Mouse (Mus musculus) MEL (cell line): Measurements from ENCODE around the gene Gm49601. TPM values are rescaled to one million over a fixed set of nuclear protein-coding genes. Genes with fewer than 3 reads are reported as not detected.

Experiments used
- DNase-seq: peaks from one replicate; pipeline ENCODE4 v3.0.0; 2011; ENCODE audit warnings: low read depth, low spot score
- H3K27ac ChIP-seq: 2 replicates; pipeline ENCODE4 v1.5.1; 2012; ENCODE audit warnings: low read depth, mild to moderate bottlenecking, control low read depth, low read length, moderate library complexity; ENCODE audit not compliant: control insufficient read depth
- H3K27me3 ChIP-seq, 2 experiments: fragments of 150-350 bp in 1 of 2; sonication (generic) in 1 of 2; 2 replicates each; pipeline ENCODE4 v1.6.1; 2012; ENCODE audit warnings: low read length in 2 of 2, mild to moderate bottlenecking in 2 of 2, improper control_type of control experiment in 1 of 2, moderate library complexity in 1 of 2; ENCODE audit not compliant: insufficient read depth in 2 of 2, control insufficient read depth in 1 of 2
- H3K36me3 ChIP-seq, 2 experiments: 2 replicates each; pipeline ENCODE4 v1.6.1; 2012 to 2014; ENCODE audit warnings: low read length in 2 of 2, improper control_type of control experiment in 1 of 2, inconsistent platforms in 1 of 2, mild to moderate bottlenecking in 1 of 2; ENCODE audit not compliant: insufficient read depth in 2 of 2, control insufficient read depth in 1 of 2
- H3K4me1 ChIP-seq, 2 experiments: fragments of 150-350 bp in 1 of 2; sonication (generic) in 1 of 2; 2 replicates each; pipeline ENCODE4 v1.6.1; 2012; ENCODE audit warnings: low read length in 2 of 2, improper control_type of control experiment in 1 of 2, mild to moderate bottlenecking in 1 of 2; ENCODE audit not compliant: insufficient read depth in 2 of 2, control insufficient read depth in 1 of 2
- H3K4me3 ChIP-seq, 2 experiments: fragments of 150-350 bp in 1 of 2; sonication (generic) in 1 of 2; 2 replicates each; pipeline ENCODE4 v1.5.1; 2012; ENCODE audit warnings: low read depth in 2 of 2, low read length in 2 of 2, mild to moderate bottlenecking in 2 of 2, moderate library complexity in 2 of 2, control low read depth in 1 of 2, improper control_type of control experiment in 1 of 2; ENCODE audit not compliant: control insufficient read depth in 1 of 2, insufficient read depth in 1 of 2
- H3K79me2 ChIP-seq: 2 replicates; pipeline ENCODE4 v1.6.1; 2012; ENCODE audit warnings: mild to moderate bottlenecking, low read length, moderate library complexity; ENCODE audit not compliant: control insufficient read depth, poor library complexity, insufficient read depth
- H3K9ac ChIP-seq: 2 replicates; pipeline ENCODE4 v1.6.1; 2012; ENCODE audit warnings: low read depth, mild to moderate bottlenecking, control low read depth, low read length, moderate library complexity; ENCODE audit not compliant: control insufficient read depth, poor library complexity, severe bottlenecking
- H3K9me3 ChIP-seq: fragments of 150-350 bp; sonication (generic); replicated peaks from 2 replicates; pipeline ENCODE4 v1.6.1; 2012; ENCODE audit warnings: mild to moderate bottlenecking, low read length, improper control_type of control experiment, moderate library complexity; ENCODE audit not compliant: insufficient read depth
- CHD1 ChIP-seq: IDR thresholded peaks from 2 replicates; pipeline ENCODE4 v1.6.1; 2012; ENCODE audit warnings: low read depth, mild to moderate bottlenecking, inconsistent platforms, low read length, improper control_type of control experiment
- CTCF ChIP-seq, 3 experiments: IDR thresholded peaks in 2 of 3; conservative IDR thresholded peaks in 1 of 3; 2 replicates each; pipeline ENCODE4 v1.5.1; 2011 to 2012; ENCODE audit warnings: low read length in 3 of 3, low read depth in 2 of 3, mild to moderate bottlenecking in 2 of 3, improper control_type of control experiment in 1 of 3, inconsistent platforms in 1 of 3, mixed read lengths in 1 of 3, moderate library complexity in 1 of 3; ENCODE audit not compliant: control insufficient read depth in 1 of 3, insufficient read depth in 1 of 3, poor library complexity in 1 of 3, severe bottlenecking in 1 of 3
- E2F4 ChIP-seq: IDR thresholded peaks from 2 replicates; pipeline ENCODE4 v1.6.1; 2011; ENCODE audit warnings: low read depth, low read length, improper control_type of control experiment, borderline replicate concordance
- ETS1 ChIP-seq: IDR thresholded peaks from 2 replicates; pipeline ENCODE4 v1.6.1; 2012; ENCODE audit warnings: low read depth, mild to moderate bottlenecking, inconsistent platforms, low read length, improper control_type of control experiment, moderate library complexity
- GATA1 ChIP-seq: IDR thresholded peaks from 2 replicates; pipeline ENCODE4 v1.6.1; 2011; ENCODE audit warnings: low read depth, low read length, improper control_type of control experiment
- JUND ChIP-seq: IDR thresholded peaks from 2 replicates; pipeline ENCODE4 v1.6.1; 2011; ENCODE audit warnings: low read depth, mild to moderate bottlenecking, improper control_type of control experiment, low read length
- MEF2A ChIP-seq: IDR thresholded peaks from 2 replicates; pipeline ENCODE4 v1.6.1; 2014; ENCODE audit warnings: low read depth, mild to moderate bottlenecking, inconsistent platforms, low read length, improper control_type of control experiment; ENCODE audit not compliant: poor library complexity, insufficient replicate concordance, severe bottlenecking; ENCODE audit errors: extremely low read depth
- MXI1 ChIP-seq: IDR thresholded peaks from 2 replicates; pipeline ENCODE4 v1.6.1; 2011; ENCODE audit warnings: mild to moderate bottlenecking, low read depth, low read length, improper control_type of control experiment
- MYB ChIP-seq: IDR thresholded peaks from 2 replicates; pipeline ENCODE4 v1.6.1; 2011; ENCODE audit warnings: mild to moderate bottlenecking, low read depth, low read length, improper control_type of control experiment
- MYC ChIP-seq: IDR thresholded peaks from 2 replicates; pipeline ENCODE4 v1.6.1; 2011; ENCODE audit warnings: low read depth, mild to moderate bottlenecking, low read length, improper control_type of control experiment, moderate library complexity
- POLR2A ChIP-seq, 2 experiments: IDR thresholded peaks; 2 replicates each; pipeline ENCODE4 v1.6.1; 2011 to 2012; ENCODE audit warnings: low read length in 2 of 2, mild to moderate bottlenecking in 2 of 2, control low read depth in 1 of 2, improper control_type of control experiment in 1 of 2, low read depth in 1 of 2, moderate library complexity in 1 of 2; ENCODE audit not compliant: control insufficient read depth in 1 of 2, insufficient read depth in 1 of 2, poor library complexity in 1 of 2
- POLR2AphosphoS2 ChIP-seq: IDR thresholded peaks from 2 replicates; pipeline ENCODE4 v1.6.1; 2011; ENCODE audit warnings: low read length, improper control_type of control experiment
- POLR2AphosphoS5 ChIP-seq: IDR thresholded peaks from 2 replicates; pipeline ENCODE4 v1.6.1; 2012; ENCODE audit warnings: low read depth, borderline replicate concordance, mild to moderate bottlenecking, inconsistent platforms, low read length, moderate library complexity, mixed read lengths
- RAD21 ChIP-seq: IDR thresholded peaks from 2 replicates; pipeline ENCODE4 v1.6.1; 2011; ENCODE audit warnings: mild to moderate bottlenecking, low read depth, low read length, improper control_type of control experiment
- TAL1 ChIP-seq: IDR thresholded peaks from 2 replicates; pipeline ENCODE4 v1.6.1; 2012; ENCODE audit warnings: mild to moderate bottlenecking, inconsistent platforms, low read length, moderate library complexity, mixed read lengths
- TCF12 ChIP-seq: IDR thresholded peaks from 2 replicates; pipeline ENCODE4 v1.6.1; 2014; ENCODE audit warnings: low read depth, mild to moderate bottlenecking, inconsistent platforms, low read length, improper control_type of control experiment, moderate library complexity
- UBTF ChIP-seq: IDR thresholded peaks from 2 replicates; pipeline ENCODE4 v1.6.1; 2012; ENCODE audit warnings: low read depth, mild to moderate bottlenecking, inconsistent platforms, low read length, improper control_type of control experiment, moderate library complexity, borderline replicate concordance; ENCODE audit not compliant: insufficient read depth
- polyA plus RNA-seq, 2 experiments: library from polyadenylated mRNA; stranded (reverse) in 1 of 2; unstranded in 1 of 2; fragments of >175 nt in 1 of 2; fragments of >200 nt in 1 of 2; gene quantifications; 2 replicates each; pipeline versions ENCODE4 v1.2.1 to v1.2.4; 2012; ENCODE audit warnings: low replicate concordance in 2 of 2, low read depth in 1 of 2; ENCODE audit not compliant: insufficient read length in 2 of 2, insufficient read depth in 1 of 2, missing spikeins in 1 of 2
- total RNA-seq: library from RNA; depleted of rRNA; stranded (reverse); fragments of 300-350 nt; gene quantifications from 2 replicates; pipeline ENCODE4 v1.2.3, GENCODE M21; 2012

Gene Gm49601
- total and polyA plus RNA-seq, 3 experiments: 1.5 to 4.6 TPM; not detected in 1

GRCm38 (mm10) chr16:18628948-18629340, 2.7 kb upstream of the Gm49601 start:
- H3K79me2 ChIP-seq: peaks cover 1% of the 10 kb centered on the region; the same call in 1 of the 2 replicates
- 0 out of 4 replicates have a peak, but pooled peaks cover 0 to 1% of the 10 kb centered on the region in 2 experiments for H3K27me3 ChIP-seq
- DNase-seq: peak; percentile 31
- peak overlapping the region; percentile 56 to 98 for H3K4me3 ChIP-seq
- peaks cover 0 to 7% of the 10 kb centered on the region in 2 experiments; a peak in 2 of 4 replicates for H3K36me3 ChIP-seq
- no peaks in the 10 kb centered on the region for H3K9me3 ChIP-seq
- peaks cover 4 to 20% of the 10 kb centered on the region in 2 experiments for H3K4me1 ChIP-seq
- no peak for TF ChIP-seq MXI1
- no peak for TF ChIP-seq UBTF
- no peak for TF ChIP-seq CTCF (IDR thresholded peaks at IDR 0.05 in 2 of 3, conservative IDR thresholded peaks at IDR 0.05 in 1 of 3; ENCODE audit: control insufficient read depth in 1 of 3, insufficient read depth in 1 of 3, low read depth in 2 of 3, low read length in 3 of 3, poor library complexity in 1 of 3, severe bottlenecking in 1 of 3)
- TF ChIP-seq JUND: no peak
- no peak for TF ChIP-seq CHD1
- TF ChIP-seq POLR2AphosphoS5: no peak
- no peak for TF ChIP-seq TAL1
- TF ChIP-seq RAD21: no peak
- TF ChIP-seq MYC: no peak
- no peak for TF ChIP-seq GATA1
- TF ChIP-seq ETS1: no peak
- no peak for TF ChIP-seq MYB
- no peak for TF ChIP-seq TCF12
- TF ChIP-seq MEF2A: no peak
- H3K27ac ChIP-seq: no peak overlapping the region
- H3K9ac ChIP-seq: peak overlapping the region; percentile 70

GRCm38 (mm10) chr16:18628206-18628947, 2.1 kb upstream of the Gm49601 start:
- Histone ChIP-seq H3K9ac (peak overlapping the region; percentile 2; the same call in 1 of the 2 replicates), H3K27me3 (0 out of 4 replicates have a peak, but pooled peaks cover 0 to 1% of the 10 kb centered on the region in 2 experiments), H3K4me3 (no peak overlapping the region)

More at GRCm38 (mm10) chr16:18628206-18628947, 2.1 kb upstream of the Gm49601 start:
- Histone ChIP-seq H3K4me1 (peaks cover 4 to 20% of the 10 kb centered on the region in 2 experiments), H3K79me2 (peaks cover 1% of the 10 kb centered on the region; the same call in 1 of the 2 replicates), H3K27ac (no peak overlapping the region), H3K9me3 (no peaks in the 10 kb centered on the region)
- TF ChIP-seq E2F4 (no peak), POLR2AphosphoS2 (no peak), POLR2A (IDR thresholded peaks at IDR 0.05; ENCODE audit: control insufficient read depth in 1 of 2, insufficient read depth in 1 of 2, low read depth in 1 of 2, low read length in 2 of 2, poor library complexity in 1 of 2) (no peak)
- TF ChIP-seq, all 39 proteins: peak for 0
- H3K36me3 ChIP-seq: peaks cover 0 to 7% of the 10 kb centered on the region in 2 experiments; a peak in 2 of 4 replicates
- no peak for DNase-seq
